Mouse (Mus musculus) layer of hippocampus, adult 2 months (tissue): ENCODE measurements at regions not wholly inside any gene's neighbourhood (a gene's known extent, or its start where the extent isn't known, plus 50 kb on each side); places are given as distances from the start of the nearest gene placed in this dataset.
A peak's percentile ranks its signal among the peaks of the same experiment; 100 is the strongest.
"Not testable (repeated sequence)": the region's sequence is repeated elsewhere in the genome, so short reads cannot be mapped to it uniquely, and the experiment has no call there.

Experiments used
- DNase-seq, 2 experiments: peaks; one replicate each; pipeline ENCODE4 v3.0.0; 2022; ENCODE audit warnings: low spot score in 2 of 2
- H3K27ac ChIP-seq: fragments of 200-600 bp; 2 replicates; pipeline ENCODE4 v1.8.1; 2022
- H3K4me3 ChIP-seq: fragments of 200-600 bp; 2 replicates; pipeline ENCODE4 v1.8.1; 2022; ENCODE audit warnings: mild to moderate bottlenecking
- CTCF ChIP-seq: fragments of 200-600 bp; conservative IDR thresholded peaks from 2 replicates; pipeline ENCODE4 v1.8.1; 2022; ENCODE audit warnings: antibody characterized with exemption, mild to moderate bottlenecking, moderate library complexity

DNA sequence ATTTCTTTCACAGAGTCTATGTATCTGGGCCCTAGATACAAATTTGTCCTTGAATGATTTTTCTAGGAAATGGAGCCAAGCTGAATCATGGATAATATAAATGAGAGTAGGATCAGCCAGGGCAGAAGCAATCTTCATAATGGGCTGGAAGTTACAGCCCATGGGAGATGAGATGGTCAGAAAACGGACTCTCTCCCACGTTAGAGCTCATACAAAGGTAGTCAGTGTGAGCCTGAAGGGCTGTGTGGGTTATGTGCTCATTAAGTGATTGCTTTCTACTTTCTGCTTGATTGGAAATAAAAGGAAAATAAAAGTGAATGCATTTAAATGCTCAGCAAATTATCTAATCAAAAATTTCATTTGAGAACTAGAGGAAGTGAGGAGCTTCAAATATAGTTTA is 2017.1 kb upstream of the Pcdh20 start:
- no peak for DNase-seq
- Histone ChIP-seq H3K4me3 (no peak overlapping the region), H3K27ac (no peak overlapping the region)
- TF ChIP-seq CTCF, result no peak

DNA sequence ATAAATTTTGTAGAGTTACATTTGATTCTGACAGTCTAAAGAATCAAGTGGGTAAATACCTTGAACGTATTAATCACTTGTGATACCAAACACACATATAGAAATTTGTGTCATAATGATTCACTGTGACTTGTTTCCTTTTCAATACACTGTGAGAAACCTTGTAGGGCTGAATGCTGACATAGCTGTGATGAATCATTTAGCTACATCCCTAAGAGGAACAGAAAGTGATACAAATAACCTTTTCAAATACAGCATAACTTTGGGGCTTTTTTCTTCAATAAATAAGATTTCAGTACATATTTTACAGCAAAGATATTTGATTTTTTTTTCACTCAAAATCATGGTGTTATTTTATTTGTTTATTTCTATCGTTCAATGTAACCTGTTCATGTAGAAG is 1976.8 kb upstream of the Pcdh20 start:
- TF ChIP-seq CTCF, result no peak

DNA sequence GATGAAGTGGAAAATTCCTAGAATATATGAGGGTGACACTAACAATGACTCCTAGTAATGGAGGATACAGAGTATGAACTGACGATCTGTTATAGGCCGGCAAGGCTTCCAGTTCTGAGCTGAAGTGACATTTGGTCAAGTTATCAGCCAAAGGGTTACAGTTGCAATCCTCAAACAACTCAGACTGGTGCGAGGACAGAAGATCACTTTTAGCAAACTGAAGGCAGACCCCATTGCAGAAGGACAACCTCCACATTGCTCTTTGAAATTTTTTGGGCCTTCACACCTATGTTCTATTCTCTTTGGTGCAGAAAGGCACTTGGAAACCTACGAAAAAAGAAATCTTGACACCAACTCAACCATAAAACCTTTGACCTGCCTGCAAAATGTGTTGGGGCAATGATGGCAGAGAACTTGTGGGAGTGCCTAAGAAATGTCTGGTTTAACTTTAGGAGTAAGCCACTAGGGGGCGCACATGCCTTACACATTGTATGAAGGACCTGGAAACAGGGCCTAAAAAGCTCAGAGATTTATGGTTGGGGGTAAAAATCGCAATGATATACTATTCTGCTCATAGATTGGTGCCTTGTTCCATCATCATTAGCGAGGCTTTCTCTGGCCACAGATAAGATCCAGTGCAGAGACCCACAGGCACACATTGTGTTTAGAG is 1961.8 kb upstream of the Pcdh20 start:
- peak; percentile 87 for TF ChIP-seq CTCF
- Histone ChIP-seq H3K4me3 (no peak overlapping the region), H3K27ac (no peak overlapping the region)
- peak; percentile 13 to 71 for DNase-seq

More for the DNA sequence above, 1976.8 kb upstream of the Pcdh20 start:
- no peak for DNase-seq
- Histone ChIP-seq H3K27ac (no peak overlapping the region), H3K4me3 (no peak overlapping the region)

DNA sequence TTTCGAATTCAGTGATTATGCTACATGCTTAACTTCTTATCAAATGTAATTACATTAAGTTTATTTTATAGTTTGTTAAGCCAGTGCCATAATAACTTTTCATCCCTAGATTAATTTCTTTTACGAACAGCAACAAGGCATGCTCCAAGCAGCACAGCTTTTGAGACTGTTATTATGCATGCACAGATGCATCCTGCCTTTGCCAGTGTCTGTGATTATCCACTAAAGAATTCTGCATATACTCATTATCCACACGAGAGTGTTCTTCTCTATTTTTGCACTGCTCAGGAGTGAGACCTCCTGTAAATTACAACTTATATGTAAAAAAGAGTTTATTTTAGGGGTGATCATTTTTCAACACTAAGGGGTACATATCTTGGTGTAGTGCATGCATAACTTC is 1941.5 kb upstream of the Pcdh20 start:
- no peak for DNase-seq
- H3K4me3 ChIP-seq, result no peak overlapping the region
- TF ChIP-seq CTCF, result no peak
- H3K27ac ChIP-seq, result no peak overlapping the region

DNA sequence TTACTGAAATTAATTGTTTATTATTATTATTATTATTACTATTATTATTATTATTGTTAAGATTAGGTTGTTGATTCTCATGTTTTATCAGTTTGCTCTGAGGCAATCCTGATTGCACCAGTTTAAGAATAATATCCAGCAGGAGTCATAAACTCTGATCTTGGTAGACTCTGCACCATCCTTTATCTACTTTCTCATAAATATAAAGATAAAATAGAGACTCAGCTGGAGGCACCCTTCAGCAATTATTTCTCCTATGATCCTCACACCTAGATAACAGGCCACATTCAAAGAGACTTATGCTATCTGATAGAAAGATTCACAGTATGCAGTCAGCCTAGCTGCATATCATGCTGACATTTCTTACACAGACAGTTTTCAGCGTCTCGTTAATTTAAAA is 1935.2 kb upstream of the Pcdh20 start:
- no peak for DNase-seq
- Histone ChIP-seq H3K27ac (no peak overlapping the region), H3K4me3 (no peak overlapping the region)
- TF ChIP-seq CTCF, result no peak

DNA sequence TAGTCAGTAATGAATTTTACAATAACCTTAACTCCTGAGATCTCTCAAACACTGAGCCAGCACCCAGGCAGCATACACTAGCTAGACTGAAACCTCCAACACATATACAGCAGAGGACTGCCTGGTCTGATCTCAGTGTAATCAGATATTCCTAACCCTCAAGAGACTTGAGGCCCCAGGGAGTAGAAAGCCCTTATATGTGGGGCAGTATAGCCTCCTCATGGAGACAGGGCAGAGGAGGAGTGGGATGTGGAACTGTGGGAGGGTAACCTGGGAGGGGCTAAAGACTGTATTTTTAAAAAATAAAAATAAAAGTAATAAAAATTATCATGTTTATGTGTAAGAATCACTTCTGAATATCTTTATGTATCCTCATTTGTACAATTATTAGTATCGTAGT is 1934.3 kb upstream of the Pcdh20 start:
- H3K27ac ChIP-seq, result no peak overlapping the region
- no peak overlapping the region for H3K4me3 ChIP-seq
- no peak for TF ChIP-seq CTCF
- DNase-seq, result no peak

DNA sequence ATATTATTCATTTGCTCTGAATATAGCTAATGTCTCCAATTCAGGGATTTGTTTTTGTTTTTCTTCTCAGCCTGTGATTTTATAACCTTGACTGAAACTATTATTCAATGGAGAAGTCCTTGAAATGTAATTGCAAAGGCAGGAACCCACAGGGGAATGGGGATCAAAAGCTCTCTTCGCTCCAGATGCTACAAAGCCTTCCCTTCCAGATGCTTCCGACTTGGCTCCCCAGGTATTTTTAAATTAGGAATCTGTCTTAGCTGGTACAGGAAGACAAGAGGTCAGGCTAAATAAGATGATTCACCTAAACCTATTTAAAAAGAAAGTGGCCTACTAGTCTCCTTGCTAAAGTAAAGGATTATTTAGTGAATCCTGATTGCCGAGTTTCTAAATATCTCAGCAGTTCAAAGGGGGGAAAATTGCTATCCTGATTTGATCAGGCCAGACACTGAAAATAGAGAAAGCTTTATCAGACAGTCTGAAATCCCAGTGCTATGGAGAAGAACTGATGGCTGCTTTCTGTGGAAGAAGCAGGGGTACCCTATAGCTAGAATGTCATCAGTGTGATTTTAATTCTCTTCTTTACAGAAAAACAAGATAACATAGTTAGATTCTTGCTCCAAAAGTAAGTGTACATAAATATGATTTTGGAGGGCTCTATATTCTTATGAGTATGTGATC is 1896.2 kb upstream of the Pcdh20 start:
- Histone ChIP-seq H3K4me3 (no peak overlapping the region), H3K27ac (no peak overlapping the region)
- TF ChIP-seq CTCF, result no peak

DNA sequence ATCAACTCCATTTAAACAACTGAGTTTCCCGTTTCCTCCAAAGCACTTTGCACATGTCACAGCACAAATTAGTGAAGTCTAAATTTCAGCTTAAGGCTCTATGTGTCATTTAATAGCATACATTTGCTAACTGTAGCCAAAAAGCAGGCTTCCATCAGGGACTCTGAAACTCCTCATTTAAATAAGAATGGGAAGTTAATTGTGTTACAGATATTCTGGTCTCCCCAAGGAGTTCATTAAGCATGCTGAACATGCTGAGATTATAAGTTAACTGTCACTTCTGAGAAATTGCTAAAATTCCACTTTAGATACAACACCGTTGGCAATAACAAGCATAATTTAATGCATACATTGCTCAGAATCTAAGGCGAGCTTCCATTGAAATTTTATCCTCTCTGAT is 1863.3 kb upstream of the Pcdh20 start:
- no peak for DNase-seq
- no peak for TF ChIP-seq CTCF
- Histone ChIP-seq H3K27ac (no peak overlapping the region), H3K4me3 (no peak overlapping the region)

More for the DNA sequence above, 1896.2 kb upstream of the Pcdh20 start:
- no peak for DNase-seq

DNA sequence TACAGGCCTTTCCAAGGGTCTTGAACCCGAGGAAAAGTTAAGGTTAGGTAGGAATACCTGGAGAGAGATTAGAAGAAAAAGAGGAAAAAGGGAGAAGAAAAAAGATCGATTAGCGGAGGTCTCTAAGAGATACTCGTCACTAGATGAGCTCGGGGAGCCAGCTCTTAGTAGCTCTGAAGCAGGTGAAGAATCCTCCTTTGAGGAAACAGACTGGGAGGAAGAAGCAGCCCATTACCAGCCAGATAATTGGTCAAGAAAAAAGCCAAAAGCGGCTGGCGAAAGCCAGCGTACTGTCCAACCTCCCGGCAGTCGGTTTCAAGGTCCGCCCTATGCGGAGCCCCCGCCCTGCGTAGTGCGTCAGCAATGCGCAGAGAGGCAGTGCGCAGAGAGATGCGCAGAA is 1824.3 kb upstream of the Pcdh20 start:
- not testable (repeated sequence) for H3K27ac ChIP-seq, H3K4me3 ChIP-seq
- peak in 1 of 2 experiments; percentile 1 for DNase-seq

DNA sequence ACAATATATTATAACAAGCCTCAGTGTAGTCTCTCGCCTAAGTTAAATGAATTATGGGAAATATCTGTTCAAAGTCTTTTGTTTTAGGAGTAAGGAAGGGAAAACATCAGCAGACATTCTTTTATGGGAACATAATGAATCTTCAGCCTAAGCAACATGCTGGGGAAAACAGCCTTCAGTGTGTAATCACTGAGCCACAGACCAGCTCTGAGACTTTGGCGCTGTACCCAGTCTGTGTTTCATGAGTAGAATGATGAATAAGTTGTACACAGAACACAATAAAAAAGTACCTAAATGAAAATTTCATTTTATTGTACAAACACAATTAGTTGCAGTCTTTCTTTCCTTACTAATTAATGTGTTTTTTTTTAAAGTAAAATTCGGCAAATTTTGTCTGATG is 1774.8 kb upstream of the Pcdh20 start:
- no peak for TF ChIP-seq CTCF
- DNase-seq, result no peak
- no peak overlapping the region for H3K4me3 ChIP-seq
- H3K27ac ChIP-seq, result no peak overlapping the region

DNA sequence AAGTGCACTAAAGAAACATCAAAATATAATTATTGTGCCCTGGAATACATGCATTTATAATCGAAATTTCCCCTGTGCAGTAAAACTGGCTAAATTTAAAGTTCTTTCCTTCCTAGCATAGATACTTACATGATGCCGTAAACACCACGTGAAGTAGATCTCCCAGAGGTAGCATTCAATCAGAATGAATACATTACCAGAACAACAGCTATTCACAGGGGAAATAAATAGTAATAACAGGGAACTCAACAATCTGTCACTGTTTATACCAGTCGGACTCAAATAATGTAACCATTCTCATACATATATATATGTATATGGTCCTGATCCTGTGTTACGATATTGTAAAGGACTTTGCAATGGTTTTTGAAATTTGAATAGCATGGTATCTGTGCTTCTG is 1761.5 kb upstream of the Pcdh20 start:
- H3K4me3 ChIP-seq, result no peak overlapping the region
- no peak for DNase-seq
- no peak overlapping the region for H3K27ac ChIP-seq
- no peak for TF ChIP-seq CTCF

DNA sequence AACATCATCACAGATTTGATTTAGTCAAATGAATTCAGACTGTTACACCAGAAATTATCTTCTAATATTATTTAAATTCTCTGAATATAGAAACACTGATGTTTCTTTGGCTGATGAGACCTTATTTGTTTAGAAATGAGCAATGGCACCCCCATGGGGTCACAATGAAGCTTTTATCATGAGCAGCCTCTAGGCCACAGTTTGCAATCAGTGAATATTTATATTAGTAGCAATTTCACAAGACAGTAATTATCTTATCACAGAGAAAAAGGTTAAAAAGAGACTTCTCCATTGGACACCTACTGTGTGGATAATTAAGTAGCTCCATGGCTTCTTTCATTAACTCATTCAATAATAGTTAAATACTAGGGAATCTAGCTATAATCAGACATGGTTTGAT is 1729.1 kb upstream of the Pcdh20 start:
- no peak for TF ChIP-seq CTCF
- no peak overlapping the region for H3K4me3 ChIP-seq
- no peak overlapping the region for H3K27ac ChIP-seq

DNA sequence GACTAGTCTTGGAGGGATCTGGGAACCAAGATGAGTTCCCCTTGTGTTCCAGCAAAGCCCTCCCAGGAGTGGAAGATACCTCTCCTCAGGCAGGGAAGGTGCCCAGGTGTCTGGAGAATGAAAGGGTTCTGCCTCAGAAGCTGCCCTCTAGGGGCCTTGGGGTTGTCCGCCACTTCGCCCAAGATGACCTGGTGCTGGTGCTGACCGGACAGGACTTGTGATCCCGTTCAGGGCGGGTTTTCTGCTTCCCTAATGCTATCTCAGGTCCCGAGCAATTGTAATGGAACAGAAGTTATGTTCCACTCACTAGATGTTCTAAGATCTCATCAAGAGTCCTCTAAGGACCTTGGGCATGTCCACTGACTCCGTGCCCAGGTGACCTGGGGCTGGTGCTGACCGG is 1726.6 kb upstream of the Pcdh20 start:
- no peak for TF ChIP-seq CTCF
- no peak overlapping the region for H3K27ac ChIP-seq
- no peak for DNase-seq
- H3K4me3 ChIP-seq, result no peak overlapping the region

More for the DNA sequence above, 1729.1 kb upstream of the Pcdh20 start:
- DNase-seq, result no peak

DNA sequence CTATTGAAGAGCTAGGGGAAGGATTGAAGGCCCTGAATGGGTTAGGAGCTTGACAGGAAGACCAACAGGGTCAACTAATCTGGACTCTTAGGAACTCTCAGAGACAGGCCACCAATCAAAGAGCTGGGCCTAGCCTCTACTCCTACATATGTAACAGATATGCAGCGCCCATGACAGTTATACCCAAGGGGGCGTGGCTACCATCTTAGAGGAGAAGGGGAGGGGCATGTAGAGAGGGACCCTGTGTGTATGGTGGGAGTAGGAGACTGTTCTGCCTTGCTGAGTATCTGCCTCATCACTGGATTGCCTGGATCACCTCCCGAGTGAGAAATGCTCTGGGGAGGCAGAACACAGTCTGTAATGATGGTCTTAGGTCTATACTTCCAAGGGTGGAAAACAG is 1701.5 kb upstream of the Pcdh20 start:
- no peak for DNase-seq
- Histone ChIP-seq H3K27ac (no peak overlapping the region), H3K4me3 (no peak overlapping the region)
- TF ChIP-seq CTCF, result no peak
